ENCODE assay signal across 13 mouse cellular contexts in genomic region chr9:120339975-120340695, GRCm38 (mm10). TPM values are rescaled to one million over a fixed set of nuclear protein-coding genes. Genes with fewer than 3 reads are reported as not detected.
A peak's percentile ranks its signal among the peaks of the same experiment; 100 is the strongest.
DNase-seq lines count a peak whose midpoint lies in the region; ATAC-seq lines count a peak whose summit lies in the region.
"Had no signal": no experiment of that assay in that cellular context is flagged by ENCODE, and none has a peak within 500 bp of the region (broad histone marks: within the 10 kb centered on the region; RNA-seq: fewer than 3 reads in every experiment).

No protein-coding gene starts in this region.

- 66% methylated on average over 10 of the region's 10 CpGs for WGBS in heart, embryonic 11.5 days (ENCODE audit: insufficient replicate concordance)
- WGBS in intestine, embryonic 16.5 days = 64% methylated on average over 10 of the region's 10 CpGs
- WGBS in stomach, embryonic 15.5 days = 58% methylated on average over 10 of the region's 10 CpGs
- WGBS in hindbrain, embryonic 13.5 days = 82% methylated on average over 10 of the region's 10 CpGs

- 0 out of 2 replicates have a peak, but pooled peaks cover 2% of the 10 kb centered on the region for H3K9me3 ChIP-seq in heart, embryonic 11.5 days (replicated peaks; ENCODE audit: control insufficient read depth, low read length)
- H3K9me3 ChIP-seq in intestine, embryonic 16.5 days (ENCODE audit: control insufficient read depth, low read length) = no peaks in the 10 kb centered on the region
- no peaks in the 10 kb centered on the region for H3K9me3 ChIP-seq in stomach, embryonic 15.5 days
- no peaks in the 10 kb centered on the region for H3K9me3 ChIP-seq in hindbrain, embryonic 13.5 days
- H3K9me3 ChIP-seq: G1E; hindbrain, embryonic 10.5 days; midbrain, embryonic 15.5 days had no signal

- no peak for ATAC-seq in heart, embryonic 11.5 days (replicated peaks; ENCODE audit: insufficient number of reproducible peaks, low FRiP score, low TSS enrichment)
- ATAC-seq in intestine, embryonic 16.5 days = peak; percentile 49
- ATAC-seq in stomach, embryonic 15.5 days (ENCODE audit: insufficient read depth, low FRiP score, low read depth) = peak; percentile 11; the same call in 1 of the 2 replicates
- ATAC-seq in hindbrain, embryonic 13.5 days (ENCODE audit: low FRiP score) = no peak
- ATAC-seq: midbrain, embryonic 15.5 days had no signal

- H3K27me3 ChIP-seq in heart, embryonic 11.5 days (ENCODE audit: control insufficient read depth, insufficient read depth, low read length) = no peaks in the 10 kb centered on the region
- H3K27me3 ChIP-seq in intestine, embryonic 16.5 days (replicated peaks; ENCODE audit: control insufficient read depth, insufficient read depth, low read length) = no peaks in the 10 kb centered on the region
- no peaks in the 10 kb centered on the region for H3K27me3 ChIP-seq in stomach, embryonic 15.5 days (replicated peaks)
- H3K27me3 ChIP-seq in hindbrain, embryonic 13.5 days = no peaks in the 10 kb centered on the region
- H3K27me3 ChIP-seq: midbrain, embryonic 15.5 days had no signal

- no peaks in the 10 kb centered on the region for H3K36me3 ChIP-seq in heart, embryonic 11.5 days (ENCODE audit: control insufficient read depth, insufficient read depth, low read length)
- no peaks in the 10 kb centered on the region for H3K36me3 ChIP-seq in intestine, embryonic 16.5 days (ENCODE audit: control insufficient read depth, insufficient read depth, low read length)
- H3K36me3 ChIP-seq in stomach, embryonic 15.5 days = no peaks in the 10 kb centered on the region
- no peaks in the 10 kb centered on the region for H3K36me3 ChIP-seq in hindbrain, embryonic 13.5 days
- H3K36me3 ChIP-seq: G1E; hindbrain, embryonic 10.5 days; midbrain, embryonic 15.5 days had no signal

- H3K27ac ChIP-seq in heart, embryonic 11.5 days (ENCODE audit: low read depth, low read length) = no peak overlapping the region
- no peak overlapping the region for H3K27ac ChIP-seq in intestine, embryonic 16.5 days (ENCODE audit: low read length)
- H3K27ac ChIP-seq in stomach, embryonic 15.5 days = no peak overlapping the region
- no peak overlapping the region for H3K27ac ChIP-seq in hindbrain, embryonic 13.5 days
- H3K27ac ChIP-seq: hindbrain, embryonic 10.5 days; left cerebral cortex, adult 2 months; midbrain, embryonic 15.5 days had no signal

- H3K9ac ChIP-seq in heart, embryonic 11.5 days (ENCODE audit: low read depth, low read length) = no peak overlapping the region
- H3K9ac ChIP-seq in intestine, embryonic 16.5 days (ENCODE audit: low read depth, low read length) = no peak overlapping the region
- no peak overlapping the region for H3K9ac ChIP-seq in stomach, embryonic 15.5 days
- H3K9ac ChIP-seq in hindbrain, embryonic 13.5 days = no peak overlapping the region
- H3K9ac ChIP-seq: midbrain, embryonic 15.5 days had no signal

- no peak overlapping the region for H3K4me3 ChIP-seq in heart, embryonic 11.5 days (ENCODE audit: low read depth, low read length)
- H3K4me3 ChIP-seq in intestine, embryonic 16.5 days (ENCODE audit: low read length) = no peak overlapping the region
- H3K4me3 ChIP-seq in stomach, embryonic 15.5 days (replicated peaks) = no peak overlapping the region
- H3K4me3 ChIP-seq in hindbrain, embryonic 13.5 days = no peak overlapping the region
- H3K4me3 ChIP-seq: hindbrain, embryonic 10.5 days; left cerebral cortex, adult 2 months; midbrain, embryonic 15.5 days had no signal

- H3K4me2 ChIP-seq in heart, embryonic 11.5 days = no peak overlapping the region
- no peak overlapping the region for H3K4me2 ChIP-seq in intestine, embryonic 16.5 days (ENCODE audit: low read depth, low read length)
- H3K4me2 ChIP-seq in stomach, embryonic 15.5 days = no peak overlapping the region
- no peak overlapping the region for H3K4me2 ChIP-seq in hindbrain, embryonic 13.5 days
- H3K4me2 ChIP-seq: midbrain, embryonic 15.5 days had no signal

- H3K4me1 ChIP-seq in heart, embryonic 11.5 days (ENCODE audit: control insufficient read depth, insufficient read depth, low read length) = no peaks in the 10 kb centered on the region
- H3K4me1 ChIP-seq in intestine, embryonic 16.5 days (ENCODE audit: control insufficient read depth, insufficient read depth, low read length) = 0 out of 2 replicates have a peak, but pooled peaks cover 8% of the 10 kb centered on the region
- 0 out of 2 replicates have a peak, but pooled peaks cover 3% of the 10 kb centered on the region for H3K4me1 ChIP-seq in stomach, embryonic 15.5 days
- H3K4me1 ChIP-seq in hindbrain, embryonic 13.5 days (replicated peaks) = peaks cover 14% of the 10 kb centered on the region

- DNase-seq in heart, adult 18-20 months = peak; percentile 45 to 76
- peak; percentile 58 for DNase-seq in ZHBTc4 (ENCODE audit: low read depth, low spot score)
- no peak for DNase-seq in adrenal gland, postnatal 10 days
- DNase-seq in kidney, postnatal 25 days = no peak
- DNase-seq: cerebellum, postnatal 10 days had no signal

RNA-seq across cellular contexts. Expression of gene Myrip, which starts 38.8 kb away (rescaled TPM):
- total RNA-seq in heart, adult 18-20 months (2021) = 1 to 10 TPM; 6.8 to 9.5 TPM
- 0.11 and 0.15 TPM in 2 replicates for polyA plus RNA-seq in heart, embryonic 11.5 days (2014; fragmentation: Nextera tagmentation; extraction: Ambion mirVana)
- polyA plus RNA-seq in intestine, embryonic 16.5 days (2015; fragmentation: Nextera tagmentation; extraction: Ambion mirVana) = 0.87 and 0.94 TPM in 2 replicates
- polyA plus RNA-seq in stomach, embryonic 15.5 days (2015; fragmentation: Nextera tagmentation; extraction: Ambion mirVana) = 0.52 and 0.74 TPM in 2 replicates
- polyA plus RNA-seq in hindbrain, embryonic 13.5 days (2015; fragmentation: Nextera tagmentation; extraction: Ambion mirVana) = 3.7 and 4.3 TPM in 2 replicates
- 1 to 10 TPM; 6.0 to 8.7 TPM for total RNA-seq in adrenal gland, postnatal 10 days (2021)
- polyA plus RNA-seq: G1E had no signal

Comparison
In these comparisons a context has a peak if more than half of its experiments do, and no peak if none do; other contexts are left out.
1. DNase-seq: peak in heart, adult 18-20 months (2 of 2) and ZHBTc4 (single experiment); none in adrenal gland, postnatal 10 days (single experiment) and kidney, postnatal 25 days (0 of 2).
2. ATAC-seq: peak in intestine, embryonic 16.5 days (single experiment) and stomach, embryonic 15.5 days (single experiment); none in heart, embryonic 11.5 days (single experiment) and hindbrain, embryonic 13.5 days (single experiment).